Comparison of ENCODE assay signal across 20 mouse cellular contexts in the genomic region with DNA sequence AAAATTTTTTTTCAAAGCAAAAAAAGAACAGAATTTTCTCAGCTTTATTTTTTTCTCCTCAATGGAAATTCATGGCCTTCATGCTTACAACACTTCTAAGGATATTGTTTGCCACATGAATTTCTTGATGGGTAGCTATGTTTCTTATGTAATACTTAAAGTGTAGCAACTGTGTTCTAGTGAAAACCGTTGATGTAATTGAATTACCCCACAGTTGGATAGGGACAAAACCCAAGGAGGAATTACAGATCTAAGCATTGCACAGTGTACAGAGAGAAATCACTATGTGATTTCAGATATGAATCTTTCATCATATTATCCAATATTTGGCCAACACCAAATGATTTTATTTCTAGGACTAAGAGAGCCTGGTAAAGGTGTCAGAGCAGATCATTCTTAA.
"Had no signal": no experiment of that assay in that cellular context is flagged by ENCODE, and none has a peak within 500 bp of the region (broad histone marks: within the 10 kb centered on the region; RNA-seq: fewer than 3 reads in every experiment).

No protein-coding gene starts in this region.

- ATAC-seq: intestine, embryonic 16.5 days; liver, embryonic 12.5 days; midbrain, embryonic 15.5 days had no signal

- DNase-seq: kidney, adult 18-20 months; kidney, adult 9 months; kidney, postnatal 25 days; layer of hippocampus, adult 9-11 months; liver; lung, adult 2 months; lung, postnatal 36 days; thymus, adult 18-20 months; thymus, postnatal 36 days had no signal

- H3K9me3 ChIP-seq: limb, embryonic 10.5 days; limb, embryonic 13.5 days; liver, embryonic 12.5 days; liver, embryonic 15.5 days; midbrain, embryonic 12.5 days; midbrain, embryonic 15.5 days; stomach, embryonic 15.5 days had no signal

- H3K27me3 ChIP-seq: limb, embryonic 13.5 days; liver, embryonic 12.5 days; liver, embryonic 15.5 days; midbrain, embryonic 12.5 days; midbrain, embryonic 15.5 days; stomach, embryonic 15.5 days had no signal

- H3K36me3 ChIP-seq: limb, embryonic 10.5 days; limb, embryonic 13.5 days; liver, embryonic 12.5 days; liver, embryonic 15.5 days; midbrain, embryonic 12.5 days; midbrain, embryonic 15.5 days; stomach, embryonic 15.5 days had no signal

- H3K4me3 ChIP-seq: layer of hippocampus, adult 2 months; limb, embryonic 10.5 days; limb, embryonic 13.5 days; liver, embryonic 12.5 days; liver, embryonic 15.5 days; midbrain, embryonic 12.5 days; midbrain, embryonic 15.5 days; myocyte; stomach, embryonic 15.5 days had no signal

- H3K27ac ChIP-seq: kidney, postnatal 0 days; layer of hippocampus, adult 2 months; limb, embryonic 10.5 days; limb, embryonic 13.5 days; liver, embryonic 12.5 days; liver, embryonic 15.5 days; midbrain, embryonic 12.5 days; midbrain, embryonic 15.5 days; stomach, embryonic 15.5 days had no signal

- H3K4me2 ChIP-seq: limb, embryonic 13.5 days; liver, embryonic 12.5 days; liver, embryonic 15.5 days; midbrain, embryonic 12.5 days; midbrain, embryonic 15.5 days; stomach, embryonic 15.5 days had no signal

- H3K4me1 ChIP-seq: limb, embryonic 10.5 days; limb, embryonic 13.5 days; liver, embryonic 12.5 days; liver, embryonic 15.5 days; stomach, embryonic 15.5 days had no signal

- H3K9ac ChIP-seq: limb, embryonic 13.5 days; liver, embryonic 12.5 days; liver, embryonic 15.5 days; midbrain, embryonic 12.5 days; midbrain, embryonic 15.5 days; stomach, embryonic 15.5 days had no signal
